Mouse (Mus musculus) liver, adult 10 weeks (tissue): Measurements from ENCODE around the gene Gm5460. TPM values are rescaled to one million over a fixed set of nuclear protein-coding genes. Genes with fewer than 3 reads are reported as not detected.

Experiments
- polyA plus RNA-seq: library from polyadenylated mRNA; stranded (reverse); fragments of 350-450 nt; fragmentation: Illumina TruSeq; extraction: RNeasy Lipid Tissue Mini Kit (QIAGEN cat#74804); gene quantifications from one replicate; pipeline ENCODE4 v1.2.3, GENCODE M21; 2014; ENCODE audit warnings: low read depth, low replicate concordance

The Gm5460 gene
- not detected for polyA plus RNA-seq

DNA sequence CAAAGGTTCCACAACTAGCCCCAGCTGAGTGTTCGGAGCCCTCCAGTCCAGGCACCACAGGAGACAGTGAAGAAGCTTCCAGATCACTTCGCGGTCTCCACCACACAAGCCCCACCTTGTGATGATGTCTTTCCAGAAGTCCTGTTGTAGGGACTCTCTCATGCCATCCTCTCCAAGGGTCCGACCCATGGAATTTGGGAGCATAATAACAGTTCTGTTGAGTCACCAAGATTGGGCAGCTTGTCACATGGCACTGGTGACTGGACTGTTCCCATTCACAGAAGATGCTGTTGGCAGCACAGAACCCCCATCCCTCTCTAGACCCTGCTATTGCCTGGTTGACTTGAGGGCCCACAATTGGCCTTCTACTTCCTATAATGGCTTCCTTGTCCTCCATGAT, at the start of gene Gm5460:
Gene Gm5460 (plus strand): TSS at position 378 of the 400 bp plus-strand sequence.

DNA sequence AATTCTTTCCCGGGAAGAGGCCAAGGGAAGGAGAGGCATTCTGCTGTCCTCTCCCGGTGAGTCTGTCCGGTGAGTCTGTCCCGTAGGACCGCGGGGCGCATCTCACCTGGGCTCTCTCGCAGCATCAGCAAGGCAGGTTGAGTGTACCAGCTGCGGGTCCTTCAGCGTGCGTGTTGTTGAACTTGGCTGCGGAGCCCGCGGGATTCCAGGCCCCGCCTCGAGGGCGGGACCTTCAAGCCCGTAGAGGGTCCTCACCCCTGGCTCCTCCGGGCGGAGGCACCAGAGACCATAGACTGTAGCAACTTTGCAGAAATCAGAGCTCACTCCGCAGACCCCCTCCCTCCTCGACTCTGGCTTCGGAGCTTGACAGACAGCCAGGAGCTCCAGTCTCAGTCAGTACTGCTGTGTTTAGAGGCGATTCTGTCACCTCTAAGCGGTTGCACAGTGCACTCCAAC, 37.9 kb upstream of the Gm5460 start, which contains the start of gene Zfp488:
Gene Zfp488 (minus strand): TSS at position 161 of the 456 bp plus-strand sequence.

DNA sequence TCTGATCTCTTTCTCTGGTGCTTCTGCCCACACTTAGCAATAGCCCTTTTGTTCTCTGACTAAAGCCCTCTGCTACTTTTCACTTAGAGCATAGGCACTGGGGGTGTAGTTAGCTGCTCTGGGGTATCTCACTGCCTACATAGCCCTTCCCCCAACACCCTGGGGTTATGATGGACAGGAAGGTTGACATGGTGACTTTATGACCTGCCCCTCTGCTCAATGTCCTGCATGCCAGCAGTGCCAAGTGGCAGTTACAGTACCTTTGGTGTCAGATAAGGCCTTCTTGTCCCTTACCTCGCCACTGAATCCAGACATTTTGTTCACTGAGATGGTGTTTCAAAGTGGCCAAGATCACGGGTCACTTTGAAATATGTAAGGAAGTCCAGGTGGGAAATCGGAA, 1.5 kb upstream of the Gm5460 start, which contains the start of gene Gm30083:
Gene Gm30083 (minus strand): TSS at position 120 of the 400 bp plus-strand sequence.

DNA sequence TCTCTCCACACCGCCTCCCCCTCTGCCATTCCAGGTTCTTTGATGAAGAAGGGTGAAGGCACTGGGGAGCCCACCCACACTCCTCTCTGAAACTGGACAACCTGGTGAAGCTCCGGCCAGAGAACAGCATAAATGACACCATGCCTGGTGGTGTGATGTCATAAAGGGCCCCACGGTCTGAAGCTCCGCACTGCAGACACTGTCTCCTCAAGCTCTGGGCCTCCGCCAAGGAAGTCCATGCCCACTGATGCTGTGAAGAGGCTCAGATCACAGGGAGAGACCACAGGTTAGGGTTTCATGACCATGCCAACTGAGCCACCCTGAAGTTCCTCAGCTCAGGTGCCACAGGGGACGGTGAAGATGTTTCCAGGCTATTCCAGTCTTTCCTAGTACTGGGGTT, 36.0 kb downstream of the Gm5460 start, which contains the start of gene Antxrl:
Gene Antxrl (plus strand): TSS at position 192 of the 400 bp plus-strand sequence.

DNA sequence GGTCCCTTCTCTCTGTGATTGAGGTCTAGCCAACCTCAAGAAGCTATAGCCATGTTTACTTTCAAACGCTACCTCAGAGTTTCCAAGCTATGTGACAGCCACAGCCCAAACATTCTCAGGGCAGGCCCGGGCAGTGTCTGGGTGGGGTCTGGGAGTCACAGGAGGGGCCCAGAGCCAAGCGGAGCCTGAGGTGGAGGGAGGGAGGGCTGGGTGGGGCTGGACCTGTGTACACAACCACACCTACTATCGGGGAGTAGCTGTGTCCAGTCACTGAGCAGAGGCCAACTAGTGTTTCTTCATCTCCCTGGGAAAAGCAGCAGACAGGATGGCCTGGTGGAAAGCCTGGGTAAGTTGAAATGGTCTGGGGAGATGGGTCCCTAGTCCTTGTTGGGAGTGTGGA, 69.2 kb downstream of the Gm5460 start, which contains the start of gene Anxa8:
Gene Anxa8 (plus strand): TSS at position 251 of the 400 bp plus-strand sequence.

Other genes starting within 250 kb of the Gm5460 start
- gene Gdf10, start 93.2 kb upstream of the Gm5460 start, polyA plus RNA-seq: 1.7 TPM
- 4.3 TPM for gene Gdf2, start 75.7 kb upstream of the Gm5460 start, polyA plus RNA-seq
- gene Rbp3, start 62.8 kb upstream of the Gm5460 start, polyA plus RNA-seq: not detected
- not detected for gene Zfp488, start 38.0 kb upstream of the Gm5460 start, polyA plus RNA-seq
- not detected for gene Gm30083, start 1.6 kb upstream of the Gm5460 start, polyA plus RNA-seq
- gene Antxrl, start 35.9 kb downstream of the Gm5460 start, polyA plus RNA-seq: not detected
- not detected for gene Anxa8, start 69.2 kb downstream of the Gm5460 start, polyA plus RNA-seq
- gene A630023A22Rik, start 86.0 kb downstream of the Gm5460 start, polyA plus RNA-seq: not detected
- not detected for gene Npy4r, start 135.7 kb downstream of the Gm5460 start, polyA plus RNA-seq
- gene Gprin2, start 184.9 kb downstream of the Gm5460 start, polyA plus RNA-seq: not detected
- not detected for gene Syt15, start 202.8 kb downstream of the Gm5460 start, polyA plus RNA-seq